Mouse (Mus musculus): ENCODE data around the gene H1f0.
"Not testable (repeated sequence)": the region's sequence is repeated elsewhere in the genome, so short reads cannot be mapped to it uniquely, and the experiment has no call there.

The H1f0 gene

DNA sequence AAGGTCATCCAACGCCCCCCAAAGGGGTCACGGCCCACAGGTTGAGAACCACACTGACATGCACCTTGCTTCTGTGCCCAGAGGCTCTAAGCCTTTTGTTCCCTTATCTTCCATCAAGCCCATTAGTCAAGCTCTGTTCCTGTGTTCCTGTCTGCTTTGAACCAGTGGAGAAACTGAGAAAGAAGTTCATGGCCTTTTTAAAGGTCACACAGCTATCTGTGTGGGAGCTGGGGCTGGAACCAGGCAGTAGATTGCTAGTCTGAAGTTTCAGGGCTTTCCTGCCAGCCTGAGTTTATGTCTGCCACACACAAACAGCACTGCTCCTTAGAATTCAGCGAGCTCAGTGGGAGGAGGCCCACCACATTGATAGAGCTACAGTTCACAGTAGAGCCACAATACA is 25.2 kb upstream of the H1f0 start:
- no peak for DNase-seq (ENCODE audit: low read depth in 2 of 2, low spot score in 2 of 2)

GRCm38 (mm10) chr15:79005581-79005980 is 22.7 kb upstream of the H1f0 start:
- no peak for DNase-seq (ENCODE audit: low read depth in 2 of 2, low spot score in 2 of 2)

GRCm38 (mm10) chr15:79006638-79007037 is 21.6 kb upstream of the H1f0 start:
- DNase-seq (ENCODE audit: low read depth in 2 of 2, low spot score in 2 of 2): no peak

DNA sequence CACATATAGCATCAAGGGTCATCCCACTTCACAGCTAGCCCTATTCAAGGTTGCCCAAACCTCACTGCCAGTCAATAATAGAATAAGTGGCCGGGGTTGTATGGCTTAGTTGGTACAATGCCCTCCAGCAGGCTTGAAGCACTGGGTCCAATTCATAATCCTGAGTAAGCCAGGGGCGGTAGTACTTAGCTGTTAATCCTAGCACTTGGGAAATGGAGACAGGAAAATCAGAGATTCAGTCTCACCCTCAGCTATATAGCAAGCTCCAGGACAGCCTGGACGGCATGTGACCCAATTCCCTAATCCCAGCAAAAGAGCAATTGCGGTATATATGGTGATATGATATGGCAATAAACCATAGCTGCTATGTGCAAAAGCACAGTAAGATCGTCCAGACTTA is 21.2 kb upstream of the H1f0 start:
- no peak for DNase-seq (ENCODE audit: low read depth in 2 of 2, low spot score in 2 of 2)

- DNase-seq (ENCODE audit: low read depth in 2 of 2, low spot score in 2 of 2): not testable (repeated sequence)
Measured at GRCm38 (mm10) chr15:79007836-79008235, 20.4 kb upstream of the H1f0 start.

- no peak for DNase-seq (ENCODE audit: low read depth in 2 of 2, low spot score in 2 of 2)
Measured at GRCm38 (mm10) chr15:79009734-79010133, 18.5 kb upstream of the H1f0 start.

- no peak for DNase-seq (ENCODE audit: low read depth in 2 of 2, low spot score in 2 of 2)
Measured at GRCm38 (mm10) chr15:79011550-79011949, 16.7 kb upstream of the H1f0 start.

DNA sequence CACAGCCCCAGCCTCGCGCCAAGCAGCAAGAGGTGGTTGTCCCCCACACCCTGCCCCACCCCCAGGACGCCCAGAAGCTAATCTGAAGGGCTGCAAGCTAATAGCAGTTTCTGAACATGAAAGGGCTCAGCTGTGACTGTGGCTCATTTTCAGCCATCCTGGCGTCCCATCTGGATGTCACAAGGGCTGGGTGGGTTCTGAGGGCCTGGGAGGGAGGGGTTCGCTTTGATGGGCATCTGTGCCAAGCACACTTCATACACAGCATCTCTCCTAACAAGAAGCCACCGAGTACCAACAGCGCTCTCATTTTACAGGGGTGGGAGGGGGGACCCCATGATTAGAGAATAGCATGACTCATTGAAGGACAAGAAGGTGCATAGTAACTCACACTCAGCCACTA is 14.9 kb upstream of the H1f0 start:
- DNase-seq (ENCODE audit: low read depth in 2 of 2, low spot score in 2 of 2): no peak

- no peak for DNase-seq (ENCODE audit: low read depth in 2 of 2, low spot score in 2 of 2)
Measured at GRCm38 (mm10) chr15:79018191-79018590, 10.1 kb upstream of the H1f0 start.

- no peak for DNase-seq (ENCODE audit: low read depth in 2 of 2, low spot score in 2 of 2)
Measured at GRCm38 (mm10) chr15:79018886-79019285, 9.4 kb upstream of the H1f0 start.

GRCm38 (mm10) chr15:79022671-79023230 is 5.5 kb upstream of the H1f0 start:
- DNase-seq (ENCODE audit: low read depth in 2 of 2, low spot score in 2 of 2): no peak

DNA sequence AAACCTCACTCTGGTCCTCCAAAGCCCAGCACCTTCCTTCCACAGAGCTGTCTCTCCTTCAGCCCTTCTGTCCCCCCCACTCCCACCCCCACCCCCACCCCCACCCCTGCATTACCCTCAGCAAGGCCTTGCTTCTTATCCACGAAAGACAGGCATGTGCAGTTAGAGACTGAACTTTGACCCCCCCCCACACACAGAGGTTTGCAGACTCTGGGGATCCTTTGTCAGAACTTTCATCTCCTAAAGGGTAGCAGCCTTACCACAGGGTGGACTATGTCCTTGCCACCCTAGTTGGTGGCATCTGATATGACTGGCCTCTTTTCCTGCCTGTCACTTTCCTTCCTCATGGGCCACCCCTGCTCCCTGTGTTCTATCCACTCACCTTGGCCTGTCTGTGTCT is 4.9 kb upstream of the H1f0 start:
- DNase-seq (ENCODE audit: low read depth in 2 of 2, low spot score in 2 of 2): no peak

DNA sequence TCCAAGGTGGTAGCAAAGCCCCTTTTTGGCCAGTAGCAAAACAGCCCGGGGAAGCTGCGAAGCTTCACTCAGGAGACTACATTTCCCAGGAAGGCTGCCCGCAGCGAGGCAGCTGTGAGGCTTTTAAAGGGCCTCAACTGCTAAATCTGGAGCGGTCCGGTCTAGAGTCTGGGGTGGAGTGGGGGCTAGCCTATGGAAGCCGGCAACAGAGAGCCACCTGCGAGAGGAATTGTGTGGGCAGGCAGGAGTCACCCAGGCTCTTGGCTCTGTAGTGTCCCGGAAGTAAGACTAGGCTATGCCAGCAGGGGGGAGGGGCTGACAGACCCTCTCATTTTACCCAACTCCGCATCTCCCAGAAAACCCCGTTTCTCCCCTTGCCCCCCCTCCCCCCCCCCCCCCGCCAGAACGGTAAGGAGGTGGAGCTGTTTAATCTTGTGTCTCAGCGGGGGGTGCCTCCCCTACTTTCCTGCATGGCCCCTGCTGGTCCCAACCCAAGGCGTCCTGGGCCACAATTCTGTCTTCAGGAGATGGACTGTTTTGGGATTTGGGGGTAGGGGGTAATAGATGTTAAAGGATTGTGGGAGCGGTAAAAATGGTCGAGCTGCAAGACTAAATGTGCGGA is 2.5 kb upstream of the H1f0 start:
- DNase-seq (ENCODE audit: low read depth in 2 of 2, low spot score in 2 of 2): no peak

GRCm38 (mm10) chr15:79026511-79027290 is 1.5 kb upstream of the H1f0 start:
- DNase-seq (ENCODE audit: low read depth in 2 of 2, low spot score in 2 of 2): no peak

DNA sequence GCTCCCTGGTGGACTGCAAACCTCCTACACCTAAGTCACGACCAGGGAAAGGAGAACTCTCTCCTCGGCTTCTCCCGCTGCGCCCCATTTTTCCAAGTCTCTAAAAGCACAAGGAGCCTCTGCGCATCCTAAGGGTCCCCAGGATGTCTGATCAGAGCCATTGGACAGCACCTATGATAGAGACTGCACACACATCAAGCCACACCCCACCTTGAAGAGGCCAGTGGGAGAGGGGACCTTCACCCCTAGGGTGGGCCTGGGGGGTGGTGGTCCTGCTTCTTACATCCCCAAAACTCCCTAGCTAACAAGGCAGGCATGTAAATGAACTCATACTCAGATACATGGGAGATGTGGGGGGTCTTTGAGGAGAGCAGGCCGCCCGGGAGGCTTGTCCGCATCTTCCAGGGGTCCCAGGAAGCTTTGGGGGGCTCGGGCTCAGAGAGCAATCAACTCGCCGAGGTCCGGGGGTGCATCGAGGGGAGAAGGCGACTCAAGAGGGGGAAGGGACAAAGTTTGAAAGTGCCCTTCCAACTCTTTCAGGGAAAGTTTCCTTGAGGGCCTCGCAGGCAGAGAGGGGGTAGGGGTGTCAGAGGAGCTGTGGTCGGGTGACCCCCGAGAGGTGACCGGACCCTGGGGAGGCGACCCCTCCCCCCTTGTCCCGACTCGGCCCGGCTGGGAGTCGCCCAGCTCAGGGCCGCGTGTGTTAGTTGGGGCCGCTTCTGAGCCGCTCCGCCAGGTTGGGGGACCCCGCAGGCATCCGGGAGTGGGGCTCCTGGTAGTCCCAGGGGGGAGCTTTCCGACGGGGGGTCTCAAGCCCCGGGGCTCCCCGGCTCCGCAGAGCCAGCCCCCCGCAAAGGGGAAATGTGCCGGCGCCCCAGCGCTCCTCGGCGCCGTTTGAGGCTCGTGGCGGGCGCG is 702 bp upstream of the H1f0 start:
- DNase-seq (ENCODE audit: low read depth in 2 of 2, low spot score in 2 of 2): no peak

DNA sequence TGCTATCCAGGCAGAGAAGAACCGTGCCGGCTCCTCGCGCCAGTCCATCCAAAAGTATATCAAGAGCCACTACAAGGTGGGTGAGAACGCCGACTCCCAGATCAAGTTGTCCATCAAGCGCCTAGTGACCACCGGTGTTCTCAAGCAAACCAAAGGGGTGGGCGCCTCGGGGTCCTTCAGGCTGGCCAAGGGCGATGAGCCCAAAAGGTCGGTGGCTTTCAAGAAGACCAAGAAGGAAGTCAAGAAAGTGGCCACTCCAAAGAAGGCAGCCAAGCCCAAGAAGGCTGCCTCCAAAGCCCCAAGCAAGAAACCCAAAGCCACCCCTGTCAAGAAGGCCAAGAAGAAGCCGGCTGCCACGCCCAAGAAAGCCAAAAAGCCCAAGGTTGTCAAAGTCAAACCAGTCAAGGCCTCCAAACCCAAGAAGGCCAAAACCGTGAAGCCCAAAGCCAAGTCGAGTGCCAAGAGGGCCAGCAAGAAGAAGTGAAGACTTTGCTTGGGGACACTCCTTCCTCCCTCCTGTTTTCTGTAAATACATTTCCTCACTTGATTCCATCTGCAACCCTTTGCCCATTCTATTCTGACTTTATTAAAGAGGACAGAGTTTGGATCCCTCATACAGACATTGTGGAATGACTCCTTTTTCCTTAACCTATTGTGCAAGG is 704 bp downstream of the H1f0 start:
- DNase-seq (ENCODE audit: low read depth in 2 of 2, low spot score in 2 of 2): no peak

- no peak for DNase-seq (ENCODE audit: low read depth in 2 of 2, low spot score in 2 of 2)
Measured at GRCm38 (mm10) chr15:79029519-79030241, 1.4 kb downstream of the H1f0 start.

DNA sequence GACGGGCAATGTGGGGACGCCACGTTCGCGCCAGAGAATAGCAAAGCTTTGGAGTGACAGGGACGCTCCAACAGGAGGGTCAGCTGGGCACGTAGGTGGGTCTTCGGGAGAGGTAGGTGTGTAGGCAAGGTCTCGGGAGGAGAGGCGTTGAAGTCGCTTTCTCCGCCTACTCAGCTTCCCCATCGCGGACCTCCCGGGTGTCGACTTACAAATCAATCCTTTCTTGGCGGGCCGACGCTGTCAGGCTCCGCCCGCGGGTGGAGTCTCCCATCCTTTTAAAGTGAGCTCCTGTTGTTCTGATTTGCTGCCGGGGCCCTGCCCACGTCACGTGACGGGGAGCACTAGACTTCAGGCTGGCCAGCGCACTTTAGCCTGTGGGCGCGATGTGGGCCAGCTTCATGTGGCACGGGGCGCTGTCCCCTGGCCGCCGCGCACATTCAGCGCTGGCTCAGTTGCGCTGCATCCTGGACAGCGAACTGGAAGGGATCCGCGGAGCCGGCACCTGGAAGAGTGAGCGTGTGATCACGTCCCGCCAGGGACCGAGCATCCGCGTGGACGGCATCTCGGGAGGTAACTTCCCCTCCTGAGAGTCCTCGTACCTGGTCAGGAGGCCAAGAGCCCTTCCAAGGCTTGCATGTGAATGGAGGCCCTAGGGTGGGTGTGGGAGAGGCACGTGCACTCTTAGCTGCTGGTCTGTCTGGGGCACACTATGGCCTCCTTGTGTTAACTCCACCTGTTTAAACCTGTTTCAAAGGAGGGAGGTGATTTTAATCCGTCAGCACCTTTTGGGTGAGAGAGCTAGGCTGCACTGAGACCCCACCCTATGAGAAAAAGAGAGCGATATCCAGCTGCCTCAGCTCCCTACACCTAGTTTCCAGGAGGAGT is 2.5 kb downstream of the H1f0 start:
- no peak for DNase-seq (ENCODE audit: low read depth in 2 of 2, low spot score in 2 of 2)

- not testable (repeated sequence) for DNase-seq (ENCODE audit: low read depth in 2 of 2, low spot score in 2 of 2)
Measured at GRCm38 (mm10) chr15:79031908-79032307, 3.7 kb downstream of the H1f0 start.
